Mouse (Mus musculus) cerebral cortex, adult 2 months (tissue): ENCODE results near the gene Hmx3.

Source experiments
- WGBS: fragments of 180-500 bp; shearing (Covaris S2); methylation state at CpG from one replicate; pipeline ENCODE4 v1.1.7; 2018; 5-methylcytosine and 5-hydroxymethylcytosine counted together

Hmx3 gene

DNA sequence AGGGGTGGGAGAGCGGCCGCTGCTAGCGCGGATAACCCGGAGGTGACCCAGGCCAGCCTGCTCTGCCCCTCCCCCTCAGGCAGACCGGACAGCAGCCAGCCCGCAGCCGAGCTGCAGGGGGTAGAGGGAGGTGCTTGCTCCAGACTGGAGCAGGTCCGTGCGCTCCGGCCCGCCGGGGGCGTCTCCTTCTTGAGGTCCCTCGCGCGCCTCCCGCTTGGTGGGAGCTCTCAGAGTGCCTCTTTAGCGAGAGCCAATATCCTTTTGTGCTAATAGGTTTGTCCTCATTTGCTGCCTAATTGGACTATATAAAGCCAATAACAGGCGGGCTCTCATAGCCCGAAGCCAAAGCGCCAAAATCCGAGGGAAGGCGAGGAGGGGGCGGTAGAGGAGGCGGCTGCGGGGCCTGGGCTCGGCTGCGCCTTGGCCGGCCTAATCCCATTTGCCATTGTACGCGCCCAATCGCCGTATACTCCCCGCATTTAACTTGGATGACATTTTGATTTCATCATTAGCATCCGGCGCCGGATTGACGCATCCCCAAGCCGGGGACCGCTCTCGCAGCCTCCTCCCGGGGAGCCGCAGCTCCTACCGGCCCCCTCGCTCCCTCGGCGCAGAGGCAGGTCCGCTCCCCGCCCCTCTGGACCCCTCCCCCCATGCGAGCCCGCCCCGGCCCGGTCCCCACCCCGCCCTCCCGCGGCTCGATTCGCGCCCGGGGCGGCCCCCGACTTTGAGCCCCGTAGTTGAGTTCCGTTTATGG lies at the start of gene Hmx3:
TSS of gene Hmx3 (plus strand) at position 753 of the 757 bp plus-strand sequence.
- WGBS, result 2% methylated on average over 63 of the region's 65 CpGs

DNA sequence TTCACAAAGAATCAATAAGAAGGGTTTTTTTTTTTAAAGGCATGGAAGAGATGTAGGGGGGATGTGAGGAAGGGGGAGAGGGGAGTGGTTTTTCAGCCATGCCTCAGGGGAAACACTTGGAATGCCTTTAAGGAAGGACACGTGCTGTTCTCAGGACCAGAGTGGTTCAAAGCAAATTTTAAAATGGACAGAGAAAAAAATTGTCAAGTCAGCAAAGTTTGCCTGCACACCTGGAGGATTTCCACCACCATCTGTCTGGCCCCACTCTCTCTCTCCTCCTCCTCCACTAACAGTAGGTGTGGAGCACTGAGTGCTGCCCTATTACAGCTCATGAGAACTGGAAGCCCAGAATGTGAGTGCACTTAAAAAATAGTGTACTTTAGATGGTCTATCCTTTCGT lies 38.9 kb upstream of the Hmx3 start:
- WGBS, result 90% methylated on average over 2 of the region's 2 CpGs

DNA sequence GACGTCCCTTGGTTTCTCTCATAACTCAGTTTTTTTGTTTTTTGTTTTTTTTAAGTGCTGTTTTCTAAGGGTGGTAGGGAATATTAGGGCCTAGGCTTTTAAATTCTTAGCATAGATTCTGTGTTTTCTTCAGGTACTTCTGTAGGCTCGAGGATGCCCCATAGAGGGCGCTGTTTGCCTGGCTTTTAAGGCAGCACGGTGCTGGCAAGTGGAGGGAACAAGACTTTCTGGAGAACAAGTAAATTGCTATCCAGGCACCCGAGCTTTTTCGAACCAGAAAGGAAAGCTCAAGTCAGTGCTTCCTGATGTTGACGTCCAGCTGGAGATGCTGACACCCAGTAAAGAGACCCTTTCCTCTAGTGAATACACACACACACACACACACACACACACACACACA lies 2.7 kb upstream of the Hmx3 start:
- WGBS, result 4% methylated on average over 7 of the region's 7 CpGs

DNA sequence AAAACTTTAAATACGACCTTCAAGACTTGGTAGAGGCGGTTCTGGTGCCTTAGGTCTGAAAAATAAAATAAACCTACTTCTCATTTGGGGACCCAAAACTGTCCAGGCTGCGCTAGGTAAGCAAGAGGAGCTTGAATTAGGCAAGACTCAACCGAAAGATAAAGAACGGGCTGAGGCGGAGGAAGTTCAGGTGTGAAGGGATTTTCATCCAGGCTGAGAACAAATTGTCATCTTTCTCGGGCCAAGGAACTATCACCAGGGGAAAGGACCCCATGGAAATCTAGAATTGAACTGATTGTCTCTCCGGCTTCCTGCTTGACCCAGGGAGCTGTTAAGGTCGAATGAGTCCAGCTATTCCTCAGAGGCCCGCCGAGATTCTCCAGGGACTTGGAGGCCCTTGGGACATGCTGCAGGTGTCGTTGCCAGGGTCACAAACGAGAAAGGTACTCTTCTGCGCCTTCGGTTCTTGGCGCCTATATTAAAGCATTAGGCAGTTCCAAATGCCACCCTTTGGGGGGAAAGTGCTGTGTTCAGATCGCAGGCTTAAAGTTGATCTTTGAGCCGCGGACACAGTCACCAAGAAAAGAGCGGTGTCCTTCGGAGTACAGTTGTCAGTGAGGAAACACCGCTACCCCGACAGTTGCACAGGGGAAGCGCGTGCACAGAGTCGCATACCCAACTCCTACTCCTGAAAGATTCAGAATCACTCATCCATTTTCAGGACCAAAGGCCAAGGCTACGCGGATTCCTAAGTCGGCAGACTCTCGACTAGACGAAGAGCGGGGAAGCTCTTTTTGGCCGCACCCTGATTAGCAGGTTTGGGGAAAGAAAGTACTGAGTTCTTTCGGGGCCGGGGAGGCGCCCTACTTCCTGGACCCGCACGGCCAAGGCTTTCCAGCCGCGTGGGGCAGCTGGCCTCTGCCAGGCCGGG lies 1.2 kb upstream of the Hmx3 start:
- 3% methylated on average over 41 of the region's 41 CpGs for WGBS

DNA sequence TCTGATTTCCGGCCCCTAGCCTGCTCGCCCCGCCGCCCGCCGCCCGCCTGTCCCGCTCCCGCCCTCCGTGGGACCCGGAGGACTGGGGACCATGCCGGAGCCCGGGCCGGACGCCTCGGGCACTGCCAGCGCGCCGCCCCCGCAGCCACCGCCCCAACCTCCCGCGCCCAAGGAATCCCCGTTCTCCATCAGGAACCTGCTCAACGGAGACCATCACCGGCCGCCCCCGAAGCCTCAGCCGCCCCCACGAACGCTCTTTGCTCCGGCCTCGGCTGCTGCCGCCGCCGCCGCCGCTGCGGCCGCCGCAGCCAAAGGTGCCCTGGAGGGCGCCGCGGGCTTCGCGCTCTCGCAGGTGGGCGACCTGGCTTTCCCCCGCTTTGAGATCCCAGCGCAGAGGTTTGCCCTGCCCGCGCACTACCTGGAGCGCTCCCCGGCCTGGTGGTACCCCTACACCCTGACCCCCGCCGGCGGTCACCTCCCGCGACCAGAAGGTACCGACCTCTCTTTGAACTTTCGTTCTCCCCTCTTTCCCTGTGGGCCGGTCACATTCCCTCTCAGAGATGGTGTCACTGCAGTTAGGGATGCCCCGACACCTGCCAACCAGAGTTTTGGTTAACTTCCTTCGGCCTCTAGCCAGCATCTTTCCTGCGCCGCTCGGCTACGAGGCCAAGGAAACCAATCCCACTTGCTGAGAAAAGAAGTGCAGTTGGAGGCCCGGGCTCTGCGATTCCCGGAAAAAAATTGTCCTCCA lies 380 bp downstream of the Hmx3 start:
- WGBS, result 3% methylated on average over 69 of the region's 71 CpGs

DNA sequence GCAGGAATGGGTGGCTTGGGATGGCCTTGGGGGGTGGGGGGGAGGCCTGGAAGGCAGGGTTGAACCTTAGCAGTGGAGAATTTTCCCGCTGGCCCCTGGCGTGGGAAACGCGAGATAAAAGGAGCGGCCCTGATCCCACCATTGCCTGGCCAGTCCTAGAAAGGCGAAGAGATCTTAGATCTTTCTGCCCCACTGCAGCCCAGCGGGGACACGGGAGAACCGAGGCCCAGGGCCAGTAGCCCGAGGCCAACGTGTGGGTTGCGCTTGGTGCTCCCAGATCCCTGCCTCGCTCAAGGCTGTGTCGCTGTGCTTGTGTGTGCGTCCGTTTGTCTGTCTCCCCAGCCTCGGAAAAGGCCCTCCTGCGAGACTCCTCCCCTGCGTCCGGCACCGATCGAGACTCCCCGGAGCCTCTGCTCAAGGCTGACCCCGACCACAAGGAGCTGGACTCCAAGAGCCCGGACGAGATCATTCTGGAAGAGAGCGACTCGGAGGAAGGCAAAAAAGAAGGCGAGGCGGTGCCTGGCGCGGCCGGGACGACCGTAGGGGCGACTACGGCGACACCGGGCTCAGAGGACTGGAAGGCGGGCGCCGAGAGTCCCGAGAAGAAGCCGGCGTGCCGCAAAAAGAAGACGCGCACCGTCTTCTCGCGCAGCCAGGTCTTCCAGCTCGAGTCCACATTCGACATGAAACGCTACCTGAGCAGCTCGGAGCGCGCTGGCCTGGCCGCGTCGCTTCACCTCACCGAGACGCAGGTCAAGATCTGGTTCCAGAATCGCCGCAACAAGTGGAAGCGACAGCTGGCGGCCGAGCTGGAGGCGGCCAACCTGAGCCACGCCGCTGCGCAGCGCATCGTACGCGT lies 1.2 kb downstream of the Hmx3 start:
- 2% methylated on average over 75 of the region's 75 CpGs for WGBS

DNA sequence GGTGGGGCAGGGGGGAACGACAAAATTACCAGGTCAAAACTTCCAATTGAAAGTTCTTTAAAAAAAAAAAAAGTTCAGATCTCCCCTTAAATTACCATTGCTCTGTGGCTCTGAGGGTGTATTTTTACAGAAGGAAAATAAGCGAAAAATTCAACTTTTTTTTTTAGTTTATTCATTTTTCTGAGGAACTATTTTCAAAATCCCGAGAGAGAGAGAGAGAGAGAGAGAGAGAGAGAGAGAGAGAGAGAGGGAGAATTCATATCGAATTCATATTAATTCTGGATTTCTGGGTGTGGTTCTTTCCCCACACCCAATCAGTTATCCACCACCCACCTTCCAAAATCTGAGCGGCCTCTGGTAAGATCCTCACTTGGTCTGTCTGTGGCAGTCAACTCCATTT lies 2.2 kb downstream of the Hmx3 start:
- 2% methylated on average over 5 of the region's 5 CpGs for WGBS

DNA sequence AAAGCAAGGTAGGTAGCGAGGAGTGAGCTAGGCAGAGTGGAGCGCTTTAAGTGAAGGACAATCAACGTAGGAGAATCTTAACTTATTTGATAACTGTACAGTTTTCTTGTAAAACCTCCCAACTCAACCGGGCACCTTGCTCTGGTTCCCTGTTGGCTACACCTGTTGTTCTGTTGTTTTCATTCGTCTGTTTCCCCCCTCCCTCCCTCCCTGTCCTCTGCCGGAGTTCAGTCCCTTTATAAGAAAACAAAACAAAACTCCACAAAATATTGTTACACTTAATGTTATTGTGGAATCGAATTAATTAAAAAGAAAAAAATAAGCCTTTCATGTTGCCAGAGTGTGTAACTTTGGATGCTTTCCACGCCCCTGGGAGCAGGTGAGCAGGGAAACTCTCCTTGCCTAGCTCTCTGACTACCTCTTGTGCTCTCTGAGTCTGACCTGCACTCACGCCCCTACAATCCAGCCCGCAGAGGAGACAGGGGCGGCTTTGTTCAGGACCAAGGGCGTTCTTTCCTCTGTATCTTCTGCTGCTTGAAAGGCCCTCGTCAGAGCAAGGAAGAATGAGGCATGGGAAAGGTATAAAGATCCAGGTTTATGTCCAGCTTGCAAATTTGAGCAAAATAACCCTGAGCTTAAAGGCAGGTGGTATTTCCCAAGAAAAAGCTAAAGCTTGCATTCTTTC lies 3.2 kb downstream of the Hmx3 start:
- WGBS, result 6% methylated on average over 13 of the region's 13 CpGs

DNA sequence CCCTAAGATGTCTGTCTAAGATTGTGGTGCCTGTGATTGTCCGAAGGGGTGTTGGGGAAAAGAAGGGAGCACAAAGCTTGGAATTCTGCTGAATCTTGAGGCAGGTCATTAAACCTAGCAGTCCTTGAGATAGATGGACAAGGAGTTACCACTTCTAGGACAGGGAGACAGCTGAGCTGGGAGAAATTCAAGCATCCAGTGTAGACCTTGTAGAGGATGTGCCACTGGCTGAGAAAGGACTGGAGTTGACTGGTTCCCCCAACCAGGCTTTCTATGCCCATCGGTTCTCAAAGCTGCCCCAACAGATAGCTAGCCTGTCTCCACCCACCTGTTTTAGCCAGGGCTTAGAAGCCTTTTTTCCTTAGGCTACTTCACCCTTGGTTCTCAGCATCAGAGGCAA lies 3.8 kb downstream of the Hmx3 start:
- 3% methylated on average over 2 of the region's 2 CpGs for WGBS

DNA sequence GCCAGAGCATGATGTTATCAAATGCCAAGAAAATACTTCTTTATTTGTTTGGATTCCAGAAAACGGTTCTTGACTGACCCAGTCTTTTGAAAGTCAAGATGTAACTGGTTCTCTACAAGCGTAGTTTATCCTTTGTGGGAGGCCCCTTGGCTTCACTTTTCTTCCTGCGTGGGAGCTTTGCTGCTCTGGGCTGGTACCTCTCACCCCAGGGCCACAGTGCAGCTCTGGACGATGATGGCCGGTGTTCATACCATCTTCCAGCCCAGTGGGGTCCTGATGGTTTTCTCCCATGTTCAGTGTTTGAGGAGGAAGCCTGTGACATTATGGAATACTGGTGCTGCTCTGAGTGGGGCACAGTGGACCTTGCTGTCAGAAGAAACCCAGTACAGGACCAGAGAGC lies 4.8 kb downstream of the Hmx3 start:
- WGBS, result 4% methylated on average over 5 of the region's 5 CpGs

DNA sequence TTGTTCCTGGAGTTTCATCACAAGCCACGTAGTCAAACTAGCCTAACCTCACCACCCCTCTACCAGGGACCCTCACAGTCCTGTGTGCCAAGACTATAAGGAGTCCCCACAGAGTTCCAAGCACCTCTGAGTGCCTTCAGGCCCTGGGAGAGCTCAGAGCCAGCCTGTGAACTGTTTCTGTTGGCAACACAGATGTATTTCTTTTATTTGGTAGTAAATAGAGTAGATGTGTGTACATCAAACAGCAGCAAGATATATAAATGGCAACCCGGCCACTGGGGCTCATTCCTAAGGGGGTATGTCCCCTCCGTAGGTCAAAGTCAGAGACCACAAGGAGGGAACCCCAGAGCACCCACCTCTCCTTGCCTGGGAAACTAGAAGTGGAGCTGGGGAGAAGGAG lies 5.8 kb downstream of the Hmx3 start, which contains the start of gene Hmx2:
TSS of gene Hmx2 (plus strand) at position 301 of the 400 bp plus-strand sequence.
- 4% methylated on average over 3 of the region's 3 CpGs for WGBS

DNA sequence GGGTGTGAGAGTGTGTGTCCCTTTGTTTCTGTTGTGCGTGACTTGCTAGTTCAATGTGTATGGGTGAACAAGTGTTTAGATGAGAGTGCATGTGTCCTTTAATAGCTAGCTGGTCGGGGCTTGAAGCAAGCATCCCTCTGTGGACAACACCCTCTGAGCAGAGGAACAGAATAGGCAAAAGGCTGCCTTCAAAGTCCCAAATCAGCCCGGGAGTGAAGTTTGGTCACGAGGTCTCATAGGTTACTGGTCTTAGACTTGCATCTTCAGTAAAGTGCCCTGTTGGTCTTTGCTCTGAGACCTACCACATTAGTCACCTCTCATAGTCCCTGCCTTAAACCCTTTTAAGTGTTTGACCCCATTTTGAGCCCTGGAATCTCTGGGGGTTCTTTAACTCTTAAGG lies 8.8 kb downstream of the Hmx3 start:
- WGBS, result 2% methylated on average over 4 of the region's 4 CpGs

DNA sequence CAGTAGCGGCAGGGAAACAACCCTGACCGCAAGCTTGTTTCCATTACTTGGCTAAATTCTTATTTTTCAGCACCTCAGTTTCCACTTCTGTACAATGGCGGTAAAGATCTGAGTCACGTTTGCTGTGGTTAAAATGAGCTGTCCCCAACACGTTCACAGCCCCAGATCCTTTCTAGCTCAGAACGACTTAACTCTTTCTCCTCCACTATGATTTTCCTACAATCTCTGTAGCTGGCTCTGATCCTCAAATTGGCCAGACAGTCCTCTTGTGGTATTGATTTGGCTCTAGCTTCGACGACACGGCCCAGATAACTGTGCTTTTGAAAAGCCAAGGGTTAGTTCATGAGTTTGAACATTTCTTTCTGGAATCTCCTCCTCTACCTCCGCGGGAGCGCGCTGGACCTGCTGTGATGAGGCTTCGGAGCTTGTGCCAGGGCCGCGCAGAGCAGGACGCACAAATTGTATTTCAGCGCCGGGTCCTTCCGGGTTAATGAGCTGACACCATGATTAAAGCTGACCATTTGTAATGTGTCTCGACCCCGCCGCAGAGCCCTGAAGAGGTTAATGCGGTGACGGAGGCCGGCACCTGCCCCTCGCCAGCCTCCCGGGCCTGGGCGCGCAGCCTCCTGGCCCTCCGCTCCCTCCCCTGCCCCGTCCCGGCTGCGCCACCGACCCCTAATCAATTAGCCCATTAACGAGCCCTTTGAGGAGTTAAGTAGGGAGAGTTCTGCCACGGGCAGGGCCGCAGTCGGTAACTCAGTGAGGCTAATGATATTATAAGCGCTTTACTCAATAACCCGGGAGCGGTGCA lies 9.5 kb downstream of the Hmx3 start:
- 2% methylated on average over 42 of the region's 42 CpGs for WGBS

DNA sequence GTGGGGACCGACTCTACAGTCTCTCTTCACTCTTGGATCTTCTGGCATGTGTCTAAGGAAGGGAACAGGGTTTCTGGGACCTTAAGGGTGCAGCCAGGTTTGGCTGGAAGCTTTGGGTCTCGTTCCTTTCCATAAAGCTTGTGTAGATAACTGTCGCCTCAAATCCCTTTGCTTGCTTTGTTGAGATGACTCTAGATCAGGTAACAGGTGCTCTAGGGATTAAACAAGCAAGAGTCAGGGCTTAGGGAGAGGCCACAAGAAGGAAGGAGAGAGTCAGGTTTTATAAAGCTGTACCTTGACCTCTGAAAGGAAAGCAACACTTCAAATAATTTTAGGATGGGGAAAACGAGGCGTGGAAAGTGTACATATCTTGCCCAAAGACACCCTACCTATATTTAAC lies 10.1 kb downstream of the Hmx3 start:
- 7% methylated on average over 5 of the region's 5 CpGs for WGBS

DNA sequence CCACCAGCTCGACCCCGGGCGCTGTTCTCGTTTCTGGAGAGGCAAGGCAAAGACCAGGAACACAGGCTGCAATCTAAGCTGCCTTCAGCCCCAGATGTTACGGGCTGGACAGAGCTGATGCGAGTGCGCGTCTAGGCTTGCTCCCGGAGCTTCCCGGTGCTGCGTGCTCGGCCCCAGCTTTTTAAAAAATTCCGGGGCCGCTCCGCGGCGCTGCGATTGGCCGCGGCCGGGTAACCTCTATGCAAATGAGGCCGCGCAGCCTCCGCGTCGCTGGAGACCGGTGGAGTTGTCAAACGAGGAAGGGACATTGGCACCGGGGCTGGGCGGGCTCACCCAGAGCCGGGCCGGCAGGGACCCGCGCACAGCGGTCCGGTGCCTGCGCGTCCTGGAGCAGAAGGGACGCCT lies 11.1 kb downstream of the Hmx3 start:
- WGBS, result 2% methylated on average over 39 of the region's 39 CpGs

DNA sequence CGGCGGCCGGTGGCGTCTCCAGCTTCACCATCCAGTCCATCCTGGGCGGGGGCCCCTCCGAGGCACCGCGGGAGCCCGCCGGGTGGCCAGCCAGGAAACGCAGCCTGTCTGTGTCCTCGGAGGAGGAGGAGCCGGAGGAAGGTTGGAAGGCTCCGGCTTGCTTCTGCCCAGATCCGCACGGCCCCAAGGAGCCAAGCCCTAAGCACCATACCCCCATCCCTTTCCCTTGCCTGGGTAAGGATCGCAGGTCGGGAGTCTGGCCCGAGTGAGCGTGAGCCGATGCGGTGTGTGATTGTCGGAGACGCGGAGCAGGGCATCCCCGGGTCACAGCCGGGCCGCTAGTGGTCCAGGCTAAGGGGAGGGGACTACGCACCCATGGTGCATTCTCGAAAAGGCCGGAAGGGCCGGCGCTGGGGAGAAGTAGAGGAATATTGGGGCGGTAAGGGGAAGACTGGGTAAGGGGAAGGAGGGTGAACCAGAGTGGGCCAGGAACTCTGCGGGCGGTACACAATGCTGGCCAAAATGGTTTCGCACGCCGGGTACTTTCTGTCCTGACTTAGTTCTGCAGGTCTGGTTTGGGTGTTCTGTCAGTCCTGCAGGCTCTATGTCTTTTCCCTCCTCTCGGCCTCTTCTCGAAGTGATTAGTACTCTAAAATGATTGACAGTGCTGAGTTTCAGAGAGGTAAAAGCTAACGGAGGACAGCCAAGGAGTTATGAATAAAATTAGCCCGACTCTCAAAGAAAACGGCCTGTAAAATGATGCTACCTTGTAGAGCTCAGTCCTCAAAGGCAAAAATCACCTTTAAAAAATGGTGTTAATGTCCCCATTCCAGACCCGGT lies 11.9 kb downstream of the Hmx3 start:
- 2% methylated on average over 45 of the region's 45 CpGs for WGBS

DNA sequence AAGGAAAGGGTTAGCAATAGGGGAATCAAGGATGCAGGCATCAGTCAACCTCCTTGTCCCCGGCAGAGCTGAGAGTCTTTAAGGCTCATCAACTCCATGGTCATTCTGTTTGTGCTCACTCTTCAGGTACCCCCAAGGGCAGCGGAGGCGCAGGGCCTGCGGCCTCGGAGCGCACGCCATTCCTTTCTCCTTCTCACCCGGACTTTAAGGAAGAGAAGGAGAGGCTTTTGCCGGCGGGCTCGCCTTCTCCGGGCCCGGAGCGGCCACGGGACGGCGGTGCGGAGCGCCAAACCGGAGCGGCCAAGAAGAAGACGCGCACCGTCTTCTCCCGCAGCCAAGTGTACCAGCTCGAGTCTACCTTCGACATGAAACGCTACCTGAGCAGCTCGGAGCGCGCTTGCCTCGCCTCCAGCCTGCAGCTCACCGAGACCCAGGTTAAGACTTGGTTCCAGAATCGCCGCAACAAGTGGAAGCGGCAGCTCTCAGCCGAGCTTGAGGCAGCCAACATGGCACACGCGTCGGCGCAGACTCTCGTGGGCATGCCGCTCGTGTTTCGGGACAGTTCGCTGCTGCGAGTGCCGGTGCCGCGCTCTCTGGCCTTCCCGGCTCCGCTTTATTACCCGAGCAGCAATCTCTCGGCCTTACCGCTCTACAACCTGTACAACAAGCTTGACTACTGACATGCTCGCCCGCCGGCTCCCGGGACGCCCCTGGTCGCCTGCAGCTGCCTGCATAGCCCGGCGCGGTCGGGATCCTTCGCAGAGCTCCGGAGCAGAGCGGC lies 12.8 kb downstream of the Hmx3 start:
- 2% methylated on average over 68 of the region's 68 CpGs for WGBS

DNA sequence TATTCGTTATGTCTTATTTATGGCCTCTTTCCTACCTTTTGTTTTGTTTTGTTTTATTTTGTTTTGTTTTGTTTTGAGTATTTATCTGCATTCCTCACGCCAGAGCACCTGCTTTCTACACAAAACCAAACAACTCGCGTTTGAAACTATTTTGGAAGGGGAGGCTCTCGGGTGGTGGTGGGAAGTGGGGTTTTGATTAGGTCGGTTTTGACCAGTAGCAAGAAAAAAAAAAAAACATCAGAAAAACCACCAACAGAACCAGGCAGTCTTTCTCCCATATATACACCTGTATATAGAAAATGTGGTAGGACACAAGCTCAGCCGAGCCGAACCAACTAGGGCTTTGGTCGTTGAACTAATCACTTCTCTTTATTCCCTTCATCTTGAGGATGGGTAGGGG lies 13.4 kb downstream of the Hmx3 start:
- 4% methylated on average over 9 of the region's 9 CpGs for WGBS
